Mouse (Mus musculus): ENCODE data around the gene Mitf. TPM values are rescaled to one million over a fixed set of nuclear protein-coding genes. Genes with fewer than 3 reads are reported as not detected.

The Mitf gene
- polyA plus RNA-seq, 1 experiment from 2014 or later = 1.1 TPM

DNA sequence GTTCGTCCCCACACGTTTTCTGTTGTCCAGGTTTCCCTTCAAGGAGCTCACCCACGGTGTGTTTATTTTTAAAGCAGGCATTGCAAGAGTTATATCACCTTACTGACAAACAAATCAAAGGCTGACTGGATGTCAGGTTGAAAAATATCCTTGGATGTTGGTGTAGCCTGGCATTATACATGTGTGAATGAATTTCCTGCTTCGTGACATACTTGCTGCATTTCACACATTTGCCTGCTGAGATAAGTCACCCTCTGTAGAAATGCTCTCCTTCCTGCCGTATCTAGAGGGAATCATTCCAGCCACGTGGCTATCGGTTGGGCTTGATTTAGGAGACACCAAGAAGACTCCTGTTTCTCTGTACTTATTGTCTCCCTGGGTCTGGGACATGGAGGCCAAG is 17.2 kb upstream of the Mitf start:
- H3K4me3 ChIP-seq = no peak overlapping the region
- H3K9me3 ChIP-seq = no peaks in the 10 kb centered on the region
- H3K27ac ChIP-seq (replicated peaks) = no peak overlapping the region
- H3K27me3 ChIP-seq = peaks cover 4% of the 10 kb centered on the region; the same call in 1 of the 2 replicates
- H3K9ac ChIP-seq = no peak overlapping the region
- ATAC-seq (ENCODE audit: low read depth) = no peak
- H3K36me3 ChIP-seq = no peaks in the 10 kb centered on the region
- H3K4me2 ChIP-seq = no peak overlapping the region
- no peaks in the 10 kb centered on the region for H3K4me1 ChIP-seq (replicated peaks)
- 76% methylated on average over 7 of the region's 7 CpGs for WGBS

DNA sequence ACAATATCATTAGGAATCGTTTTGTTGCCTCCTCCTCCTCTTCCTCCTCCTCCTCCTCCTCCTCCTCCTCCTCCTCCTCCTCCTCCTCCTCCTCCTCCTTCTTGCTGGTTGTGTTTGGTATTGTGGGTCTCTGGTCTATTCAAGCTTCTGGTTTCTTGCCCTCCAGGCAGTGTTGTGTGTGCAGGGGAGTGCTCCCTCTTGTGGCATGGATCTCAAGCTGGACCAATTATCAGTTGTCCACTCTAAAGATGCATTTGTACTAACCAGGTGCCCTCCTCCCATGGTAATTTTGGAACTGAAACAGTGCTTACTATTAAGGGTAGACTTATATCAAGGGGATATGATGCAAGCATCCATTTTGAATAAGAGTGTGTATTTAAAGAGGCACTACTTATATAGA is 14.7 kb upstream of the Mitf start:
- Histone ChIP-seq H3K4me3 (no peak overlapping the region), H3K4me2 (no peak overlapping the region), H3K4me1 (replicated peaks) (no peaks in the 10 kb centered on the region), H3K9ac (no peak overlapping the region), H3K27me3 (peaks cover 4% of the 10 kb centered on the region; the same call in 1 of the 2 replicates), H3K9me3 (no peaks in the 10 kb centered on the region), H3K27ac (replicated peaks) (no peak overlapping the region), H3K36me3 (no peaks in the 10 kb centered on the region)
- ATAC-seq (ENCODE audit: low read depth) = no peak
- WGBS = 82% methylated on average over 1 of the region's 1 CpGs

- peaks cover 4% of the 10 kb centered on the region; the same call in 1 of the 2 replicates for H3K27me3 ChIP-seq
- no peak overlapping the region for H3K4me2 ChIP-seq
- no peak overlapping the region for H3K27ac ChIP-seq (replicated peaks)
- H3K9ac ChIP-seq = no peak overlapping the region
- no peaks in the 10 kb centered on the region for H3K9me3 ChIP-seq
- ATAC-seq (ENCODE audit: low read depth) = no peak
- 50% methylated on average over 2 of the region's 2 CpGs for WGBS
- H3K4me3 ChIP-seq = no peak overlapping the region
- no peaks in the 10 kb centered on the region for H3K4me1 ChIP-seq (replicated peaks)
- no peaks in the 10 kb centered on the region for H3K36me3 ChIP-seq
These were observed 11.7 kb upstream of the Mitf start for GRCm38 (mm10) chr6:97795175-97795574.

DNA sequence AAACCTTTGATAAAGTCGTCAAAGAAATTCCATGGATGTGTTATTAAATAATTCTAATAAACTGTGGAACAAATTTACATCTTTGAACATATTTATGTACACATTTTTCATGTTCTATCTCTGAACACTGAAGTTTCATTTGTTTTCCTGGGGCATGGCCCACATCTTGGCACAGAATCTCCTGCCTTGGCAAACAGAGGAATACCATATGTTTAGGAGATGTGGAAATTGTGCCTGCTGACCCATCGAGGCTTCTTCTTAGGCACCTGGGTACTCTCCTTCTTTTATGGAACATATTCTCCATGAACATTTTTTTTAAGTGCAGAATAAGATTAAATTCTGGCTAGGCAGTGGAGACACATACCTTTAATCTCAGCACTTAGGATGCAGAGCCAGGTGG is 6.2 kb upstream of the Mitf start:
- no peaks in the 10 kb centered on the region for H3K4me1 ChIP-seq (replicated peaks)
- no peak overlapping the region for H3K27ac ChIP-seq (replicated peaks)
- no peak overlapping the region for H3K9ac ChIP-seq
- no peak for ATAC-seq (ENCODE audit: low read depth)
- peaks cover 3% of the 10 kb centered on the region; the same call in 1 of the 2 replicates for H3K27me3 ChIP-seq
- H3K4me2 ChIP-seq = no peak overlapping the region
- WGBS = 80% methylated on average over 2 of the region's 2 CpGs
- H3K9me3 ChIP-seq = no peaks in the 10 kb centered on the region
- H3K4me3 ChIP-seq = no peak overlapping the region
- no peaks in the 10 kb centered on the region for H3K36me3 ChIP-seq

DNA sequence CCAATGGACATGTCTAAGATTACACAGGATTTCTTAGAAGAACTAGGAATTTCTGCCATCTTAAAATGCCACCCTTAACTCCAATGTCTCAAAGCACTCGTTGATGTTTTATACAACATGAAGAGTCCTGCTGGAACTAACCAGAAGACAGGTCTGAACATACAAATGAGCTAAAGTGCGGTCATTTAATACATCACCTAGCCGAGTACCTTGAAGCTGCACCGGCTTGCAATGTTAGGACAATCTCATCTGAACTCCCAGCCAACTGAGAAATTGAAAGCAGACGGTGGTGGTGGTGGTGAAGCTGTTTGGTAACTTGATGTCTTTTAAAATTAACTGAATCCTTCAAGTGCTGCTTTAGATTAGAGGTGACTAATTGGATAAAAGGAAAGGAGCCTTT is 801 bp upstream of the Mitf start:
- H3K27ac ChIP-seq (replicated peaks) = no peak overlapping the region
- peaks cover 21% of the 10 kb centered on the region for H3K27me3 ChIP-seq
- peaks cover 12% of the 10 kb centered on the region for H3K4me1 ChIP-seq (replicated peaks)
- 0 out of 2 replicates have a peak overlapping the region, but pooled peaks have one; percentile 53 for H3K9ac ChIP-seq
- WGBS = 57% methylated on average over 5 of the region's 5 CpGs
- H3K36me3 ChIP-seq = no peaks in the 10 kb centered on the region
- no peak for ATAC-seq (ENCODE audit: low read depth)
- H3K4me3 ChIP-seq = peak overlapping the region; percentile 72
- H3K4me2 ChIP-seq = peak overlapping the region; percentile 100
- H3K9me3 ChIP-seq = no peaks in the 10 kb centered on the region

DNA sequence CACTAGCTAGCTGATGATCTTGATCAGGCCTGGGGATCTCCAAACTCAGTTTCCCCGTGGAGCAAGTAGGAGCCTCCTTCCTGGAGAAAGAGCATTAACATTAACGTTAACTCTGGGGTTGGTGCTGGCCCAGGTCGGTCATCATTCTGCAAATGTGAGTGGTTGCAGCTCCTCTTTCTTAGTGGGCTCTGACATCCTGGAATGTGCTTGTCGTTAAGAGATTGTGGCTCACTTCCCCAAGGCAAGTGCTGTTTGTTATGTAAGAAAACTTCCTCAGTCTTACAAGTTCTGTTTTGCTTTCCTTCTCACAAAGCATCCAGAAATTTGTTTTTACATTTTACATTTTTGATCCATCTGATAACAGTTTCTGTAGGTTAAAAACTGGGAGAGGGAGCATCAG is 7.3 kb downstream of the Mitf start:
- no peak for ATAC-seq (ENCODE audit: low read depth)
- H3K27ac ChIP-seq (replicated peaks) = no peak overlapping the region
- no peak overlapping the region for H3K4me3 ChIP-seq
- H3K27me3 ChIP-seq = 0 out of 2 replicates have a peak, but pooled peaks cover 5% of the 10 kb centered on the region
- no peaks in the 10 kb centered on the region for H3K36me3 ChIP-seq
- WGBS = 78% methylated on average over 4 of the region's 4 CpGs
- H3K4me1 ChIP-seq (replicated peaks) = no peaks in the 10 kb centered on the region
- H3K4me2 ChIP-seq = no peak overlapping the region
- no peaks in the 10 kb centered on the region for H3K9me3 ChIP-seq
- no peak overlapping the region for H3K9ac ChIP-seq

- Histone ChIP-seq H3K27me3 (no peaks in the 10 kb centered on the region), H3K36me3 (no peaks in the 10 kb centered on the region), H3K4me1 (replicated peaks) (no peaks in the 10 kb centered on the region), H3K4me3 (no peak overlapping the region), H3K9ac (no peak overlapping the region), H3K27ac (replicated peaks) (no peak overlapping the region), H3K4me2 (no peak overlapping the region), H3K9me3 (no peaks in the 10 kb centered on the region)
- no peak for ATAC-seq (ENCODE audit: low read depth)
- 70% methylated on average over 1 of the region's 1 CpGs for WGBS
These were observed 8.9 kb downstream of the Mitf start for GRCm38 (mm10) chr6:97815723-97816122.

DNA sequence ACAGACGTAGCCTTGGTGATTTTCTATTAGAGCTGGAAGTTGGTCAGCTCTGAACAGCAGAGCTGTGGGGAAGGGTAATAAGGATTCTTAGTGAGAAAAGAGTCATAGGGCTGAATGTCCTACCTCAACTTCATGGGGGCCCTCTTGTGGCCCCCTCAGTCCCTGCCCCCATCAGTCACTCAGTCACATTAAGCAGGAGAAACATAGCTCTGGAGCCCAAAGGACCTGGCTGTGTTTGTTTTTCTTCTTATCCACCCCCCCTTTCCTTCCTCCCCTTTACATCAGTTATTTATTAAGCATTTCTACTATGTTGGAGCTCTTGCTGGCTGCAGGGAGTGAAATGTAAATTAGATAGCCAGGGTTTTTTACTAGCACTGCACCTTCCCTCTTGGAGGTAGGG is 10.0 kb downstream of the Mitf start:
- Histone ChIP-seq H3K9ac (no peak overlapping the region), H3K36me3 (no peaks in the 10 kb centered on the region), H3K4me1 (replicated peaks) (no peaks in the 10 kb centered on the region), H3K27ac (replicated peaks) (no peak overlapping the region), H3K9me3 (no peaks in the 10 kb centered on the region), H3K27me3 (no peaks in the 10 kb centered on the region), H3K4me3 (no peak overlapping the region), H3K4me2 (no peak overlapping the region)
- WGBS = 67% methylated on average over 1 of the region's 1 CpGs
- no peak for ATAC-seq (ENCODE audit: low read depth)

DNA sequence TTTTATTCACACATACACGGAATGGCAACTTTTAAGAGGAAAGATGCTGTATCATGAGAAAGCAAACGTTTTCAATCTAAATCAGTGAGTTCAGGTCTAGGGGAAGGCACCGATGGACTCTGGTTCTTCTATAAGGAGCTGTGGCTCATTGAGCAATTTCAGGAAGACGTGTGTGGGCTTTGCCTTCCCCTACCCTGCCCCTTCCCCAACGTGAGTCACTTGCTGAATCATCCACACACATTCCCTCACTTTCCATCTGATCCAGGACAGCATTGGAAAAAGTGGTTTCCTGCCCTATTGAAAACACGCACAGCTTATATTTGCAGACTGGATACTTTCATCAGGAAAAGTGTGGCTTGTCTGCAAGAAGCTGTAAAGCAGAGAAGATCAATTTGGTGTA is 11.3 kb downstream of the Mitf start:
- H3K27ac ChIP-seq (replicated peaks) = no peak overlapping the region
- ATAC-seq (ENCODE audit: low read depth) = no peak
- no peak overlapping the region for H3K9ac ChIP-seq
- no peak overlapping the region for H3K4me2 ChIP-seq
- 54% methylated on average over 6 of the region's 6 CpGs for WGBS
- no peaks in the 10 kb centered on the region for H3K4me1 ChIP-seq (replicated peaks)
- no peaks in the 10 kb centered on the region for H3K27me3 ChIP-seq
- no peaks in the 10 kb centered on the region for H3K36me3 ChIP-seq
- no peak overlapping the region for H3K4me3 ChIP-seq
- no peaks in the 10 kb centered on the region for H3K9me3 ChIP-seq

- H3K27me3 ChIP-seq = no peaks in the 10 kb centered on the region
- no peak overlapping the region for H3K9ac ChIP-seq
- H3K27ac ChIP-seq (replicated peaks) = no peak overlapping the region
- H3K4me2 ChIP-seq = no peak overlapping the region
- no peaks in the 10 kb centered on the region for H3K36me3 ChIP-seq
- no peaks in the 10 kb centered on the region for H3K4me1 ChIP-seq (replicated peaks)
- no peaks in the 10 kb centered on the region for H3K9me3 ChIP-seq
- WGBS = 84% methylated on average over 5 of the region's 5 CpGs
- no peak for ATAC-seq (ENCODE audit: low read depth)
- H3K4me3 ChIP-seq = no peak overlapping the region
These were observed 12.1 kb downstream of the Mitf start for GRCm38 (mm10) chr6:97818948-97819347.

DNA sequence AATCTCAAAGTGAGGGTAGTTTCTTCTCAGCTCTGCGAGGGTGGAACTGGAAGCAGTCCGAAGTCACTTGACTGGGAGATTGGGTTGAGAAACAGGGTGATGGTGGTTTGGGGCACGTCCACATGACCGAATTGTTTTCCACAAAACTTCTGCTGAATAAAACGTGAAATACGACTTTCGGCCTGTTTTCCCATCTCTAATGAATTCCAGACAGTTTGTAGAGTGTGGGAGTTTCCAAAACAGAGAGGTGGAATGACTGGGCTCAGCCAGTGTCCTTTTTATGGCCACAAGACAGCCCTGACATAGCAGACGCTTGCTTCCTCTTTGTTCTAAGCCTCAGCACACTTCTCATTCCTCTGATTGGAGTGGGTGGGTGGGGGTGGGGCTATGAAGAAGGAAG is 13.7 kb downstream of the Mitf start:
- 65% methylated on average over 8 of the region's 8 CpGs for WGBS
- H3K4me1 ChIP-seq (replicated peaks) = no peaks in the 10 kb centered on the region
- no peak overlapping the region for H3K4me2 ChIP-seq
- no peak for ATAC-seq (ENCODE audit: low read depth)
- no peak overlapping the region for H3K4me3 ChIP-seq
- no peaks in the 10 kb centered on the region for H3K36me3 ChIP-seq
- no peak overlapping the region for H3K27ac ChIP-seq (replicated peaks)
- H3K9ac ChIP-seq = no peak overlapping the region
- H3K27me3 ChIP-seq = no peaks in the 10 kb centered on the region
- H3K9me3 ChIP-seq = no peaks in the 10 kb centered on the region

- no peak overlapping the region for H3K27ac ChIP-seq (replicated peaks)
- no peak overlapping the region for H3K4me2 ChIP-seq
- no peaks in the 10 kb centered on the region for H3K9me3 ChIP-seq
- 93% methylated on average over 7 of the region's 7 CpGs for WGBS
- no peaks in the 10 kb centered on the region for H3K4me1 ChIP-seq (replicated peaks)
- no peak overlapping the region for H3K4me3 ChIP-seq
- H3K36me3 ChIP-seq = no peaks in the 10 kb centered on the region
- H3K9ac ChIP-seq = no peak overlapping the region
- ATAC-seq (ENCODE audit: low read depth) = no peak
- H3K27me3 ChIP-seq = no peaks in the 10 kb centered on the region
These were observed 15.0 kb downstream of the Mitf start for GRCm38 (mm10) chr6:97821811-97822210.

- no peak overlapping the region for H3K27ac ChIP-seq (replicated peaks)
- WGBS = 89% methylated on average over 7 of the region's 7 CpGs
These were observed 19.9 kb downstream of the Mitf start for GRCm38 (mm10) chr6:97826642-97827275.

More at GRCm38 (mm10) chr6:97826642-97827275, 19.9 kb downstream of the Mitf start:
- Histone ChIP-seq H3K36me3 (no peaks in the 10 kb centered on the region), H3K4me2 (no peak overlapping the region), H3K4me3 (no peak overlapping the region), H3K27me3 (no peaks in the 10 kb centered on the region), H3K4me1 (replicated peaks) (no peaks in the 10 kb centered on the region), H3K9me3 (no peaks in the 10 kb centered on the region), H3K9ac (no peak overlapping the region)
- ATAC-seq (ENCODE audit: low read depth) = no peak
